Mouse (Mus musculus) megakaryocyte, embryonic 14.5 days (primary cell): ENCODE measurements around the gene Gcnt2.

Source experiments
- FLI1 ChIP-seq: IDR thresholded peaks from 2 replicates; pipeline ENCODE4 v1.6.1; 2012; ENCODE audit warnings: low read length, inconsistent platforms, mixed read lengths
- GATA1 ChIP-seq: IDR thresholded peaks from 3 replicates; pipeline ENCODE4 v1.6.1; 2012; ENCODE audit warnings: mixed read lengths, low read length, inconsistent platforms, borderline replicate concordance

GRCm38 (mm10) chr13:40937586-40937985 lies 78.0 kb downstream of the Gcnt2 start:
- TF ChIP-seq GATA1, result no peak
- TF ChIP-seq FLI1, result no peak
